Mouse (Mus musculus) cerebellum, adult 2 months (tissue): ENCODE measurements at regions not wholly inside any gene's neighbourhood (a gene's known extent, or its start where the extent isn't known, plus 50 kb on each side); places are given as distances from the start of the nearest gene placed in this dataset.

Source experiments
- CTCF ChIP-seq: fragments of 200-500 bp; IDR thresholded peaks from 2 replicates; pipeline ENCODE4 v1.5.1; 2011; ENCODE audit warnings: low read depth, mild to moderate bottlenecking, control low read depth, low read length, moderate library complexity, borderline replicate concordance; ENCODE audit not compliant: insufficient read depth
- POLR2A ChIP-seq: fragments of 200-500 bp; IDR thresholded peaks from 2 replicates; pipeline ENCODE4 v1.6.1; 2011; ENCODE audit warnings: low read length, control low read depth, borderline replicate concordance; ENCODE audit not compliant: insufficient read depth

DNA sequence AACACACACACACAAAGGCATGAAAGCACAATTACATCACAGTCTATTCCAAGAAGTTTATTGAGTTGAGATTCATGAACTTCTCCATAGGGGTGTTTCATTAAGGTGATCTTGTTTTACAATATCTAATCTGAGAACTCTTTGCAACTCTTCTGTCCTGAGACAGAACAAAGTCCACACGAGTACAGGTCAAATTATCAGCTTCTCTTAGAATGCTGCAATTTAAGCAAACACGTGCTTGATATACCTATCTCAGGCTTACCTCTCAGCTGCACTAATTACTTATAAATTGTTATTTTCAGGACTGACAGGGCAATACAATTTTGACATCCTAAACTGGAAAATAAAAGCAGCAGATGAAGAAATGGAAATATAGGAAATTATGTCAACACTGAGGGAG, 57.0 kb upstream of the Slc5a12 start:
- TF ChIP-seq CTCF (no peak), POLR2A (no peak)
